Mouse (Mus musculus) B cell, adult 2 months (primary cell): ENCODE measurements around the gene Srd5a1.

ENCODE experiments used
- DNase-seq, 2 experiments: peaks; one replicate each; pipeline ENCODE4 v3.0.0; 2022

Srd5a1 gene

GRCm38 (mm10) chr13:69536021-69536420 lies 75.2 kb downstream of the Srd5a1 start:
- no peak for DNase-seq

- peak; percentile 97 to 98 for DNase-seq
Observed at GRCm38 (mm10) chr13:69534654-69535551, 76.3 kb downstream of the Srd5a1 start.

DNA sequence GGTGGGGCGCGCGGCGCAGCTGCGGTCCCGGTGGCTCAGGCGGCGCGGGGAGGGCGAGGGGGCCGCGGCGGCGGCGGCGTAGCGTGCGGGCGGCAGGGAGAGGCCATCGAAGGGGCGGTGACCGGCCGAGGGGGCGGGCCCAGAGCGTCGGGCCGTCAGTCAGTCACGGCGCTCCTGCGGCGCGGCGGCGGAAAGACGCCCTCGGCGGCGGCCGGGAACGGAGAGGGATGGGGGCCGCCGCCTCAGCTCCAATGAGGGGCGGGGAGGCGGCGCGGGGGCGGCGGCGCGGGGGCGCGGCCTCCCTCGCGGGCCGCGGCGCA lies 76.9 kb downstream of the Srd5a1 start, which contains the start of gene Tent4a:
Gene Tent4a, minus strand, starts transcription at position 284 of the 320 bp plus-strand sequence.
- no peak for DNase-seq

DNA sequence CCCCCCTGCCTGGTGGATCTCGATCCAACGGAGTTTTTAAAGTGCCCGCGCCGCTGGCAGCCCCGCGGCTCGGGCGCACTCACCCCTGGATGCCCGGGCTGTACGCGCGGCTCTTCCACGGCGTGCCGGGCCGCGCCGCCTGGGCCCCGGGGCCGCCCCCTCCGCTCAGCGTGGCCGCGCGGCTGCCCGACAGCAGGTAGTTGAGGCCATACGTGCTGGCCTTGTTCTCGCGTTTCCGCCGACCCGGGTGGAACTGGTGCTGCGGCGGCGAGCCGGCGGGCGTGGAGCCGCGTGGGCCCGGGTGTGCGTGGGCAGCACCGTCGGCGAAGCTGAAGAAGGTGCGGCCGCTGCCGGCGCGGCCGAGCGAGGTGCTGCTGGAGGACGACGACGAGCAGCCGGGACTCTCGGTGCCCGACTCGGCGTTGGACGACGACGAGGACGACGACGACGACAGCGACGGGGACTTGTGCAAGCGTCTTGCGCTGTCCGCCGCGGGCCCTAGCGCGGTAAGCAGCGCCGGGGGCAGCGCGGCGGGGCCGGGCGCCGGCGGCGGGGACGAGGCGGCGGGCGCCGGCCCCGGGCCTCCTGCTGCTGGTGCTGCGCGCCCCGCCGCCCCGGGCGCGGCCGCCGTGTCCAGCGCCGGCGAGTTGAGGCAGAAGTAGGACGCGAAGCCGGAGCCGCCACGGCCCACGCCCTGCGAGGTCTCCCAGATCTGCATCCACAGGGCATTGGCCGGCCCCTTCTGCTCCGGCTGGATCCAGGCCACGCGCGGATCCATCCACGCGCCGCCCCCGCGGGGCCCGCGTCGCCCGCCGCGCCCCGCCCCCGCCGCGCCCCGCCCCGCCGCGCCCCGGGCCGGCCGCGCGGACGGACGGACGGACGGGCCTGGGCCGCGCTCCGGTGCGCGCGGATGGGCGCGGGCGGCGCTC lies 77.6 kb downstream of the Srd5a1 start, which contains the start of gene Nsun2:
Gene Nsun2, plus strand, starts transcription at position 342 of the 929 bp plus-strand sequence.
- peak; percentile 38 to 50 for DNase-seq

GRCm38 (mm10) chr13:69532893-69533404 lies 78.3 kb downstream of the Srd5a1 start:
- DNase-seq: no peak

GRCm38 (mm10) chr13:69532101-69532892 lies 78.9 kb downstream of the Srd5a1 start:
- no peak for DNase-seq

GRCm38 (mm10) chr13:69531431-69531830 lies 79.8 kb downstream of the Srd5a1 start:
- DNase-seq: no peak

GRCm38 (mm10) chr13:69530951-69531350 lies 80.3 kb downstream of the Srd5a1 start:
- no peak for DNase-seq

GRCm38 (mm10) chr13:69530156-69530555 lies 81.1 kb downstream of the Srd5a1 start:
- no peak for DNase-seq

GRCm38 (mm10) chr13:69528531-69528930 lies 82.7 kb downstream of the Srd5a1 start:
- no peak for DNase-seq

DNA sequence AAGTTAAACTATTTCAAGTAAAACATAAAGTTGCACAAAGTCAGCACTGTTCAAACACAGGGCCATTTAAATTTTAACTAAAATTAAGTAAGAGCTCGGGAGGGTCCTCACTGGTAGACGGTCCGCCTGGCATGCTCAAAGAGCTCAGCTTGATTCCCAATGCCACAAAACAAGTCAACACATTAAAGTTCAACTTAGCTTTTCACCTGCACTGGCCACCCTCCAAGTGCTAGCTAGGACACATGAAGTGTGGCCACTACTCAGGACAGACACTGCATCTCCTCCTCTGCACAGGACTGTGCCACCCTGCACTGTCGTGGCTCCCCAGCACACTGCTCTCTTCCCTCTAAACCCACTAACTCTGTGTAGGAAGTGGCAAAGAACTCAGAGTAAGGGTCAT lies 85.4 kb downstream of the Srd5a1 start:
- DNase-seq: no peak

GRCm38 (mm10) chr13:69524158-69524530 lies 87.1 kb downstream of the Srd5a1 start:
- no peak for DNase-seq
